Mouse (Mus musculus) CD4-positive helper T cell, adult 2 months (primary cell): ENCODE results near the gene Ncl.

ENCODE experiments used
- DNase-seq: peaks from one replicate; pipeline ENCODE4 v3.0.0-alpha.2; 2012; ENCODE audit warnings: low read depth, missing footprints, low spot score

The Ncl gene

DNA sequence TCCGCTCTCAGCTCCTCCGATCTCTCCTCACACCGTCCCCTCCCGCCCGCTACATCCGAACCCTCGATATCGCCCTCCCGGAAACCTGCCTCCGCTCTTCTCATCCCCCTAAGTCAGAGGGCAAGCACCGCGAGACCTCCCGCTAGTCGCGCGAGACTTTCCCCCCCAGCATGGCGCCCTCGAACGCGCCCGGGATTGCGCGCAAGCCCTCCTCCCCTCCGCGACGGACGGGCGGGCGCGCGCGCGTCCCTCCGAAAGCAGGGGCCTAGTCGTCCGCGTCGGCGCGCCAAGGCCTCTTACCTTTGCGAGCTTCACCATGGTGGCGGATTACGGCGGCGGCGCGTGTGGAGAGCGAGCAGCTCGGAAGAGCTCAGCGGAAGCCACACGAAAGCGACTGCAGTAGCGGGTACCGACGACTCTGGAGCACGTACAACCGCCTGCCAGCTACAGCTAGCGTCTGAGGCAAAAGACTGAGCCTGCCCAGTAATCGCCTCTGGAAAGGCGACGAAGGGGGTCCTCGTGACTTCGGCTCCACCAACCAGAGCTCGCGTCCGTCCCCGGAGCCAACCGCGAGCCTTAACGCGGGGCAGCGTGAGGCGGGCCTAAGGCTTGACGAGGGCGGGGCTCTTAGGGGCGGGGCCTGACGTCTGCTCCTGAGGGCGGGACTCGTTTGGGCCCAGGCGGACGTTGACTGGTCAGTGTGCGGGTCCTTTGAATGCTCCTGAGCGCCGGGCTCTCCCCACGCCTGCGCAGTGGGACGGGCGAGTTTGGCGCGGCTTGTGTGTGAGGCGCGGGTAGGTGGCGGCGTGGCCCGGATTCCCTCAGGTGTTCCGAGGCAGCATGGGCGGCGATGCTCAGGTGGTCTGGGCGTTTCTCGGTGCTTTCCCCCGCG is at the start of gene Ncl:
Gene Ncl (minus strand): TSS at position 495 of the 892 bp plus-strand sequence.
- peak; percentile 98 for DNase-seq

DNA sequence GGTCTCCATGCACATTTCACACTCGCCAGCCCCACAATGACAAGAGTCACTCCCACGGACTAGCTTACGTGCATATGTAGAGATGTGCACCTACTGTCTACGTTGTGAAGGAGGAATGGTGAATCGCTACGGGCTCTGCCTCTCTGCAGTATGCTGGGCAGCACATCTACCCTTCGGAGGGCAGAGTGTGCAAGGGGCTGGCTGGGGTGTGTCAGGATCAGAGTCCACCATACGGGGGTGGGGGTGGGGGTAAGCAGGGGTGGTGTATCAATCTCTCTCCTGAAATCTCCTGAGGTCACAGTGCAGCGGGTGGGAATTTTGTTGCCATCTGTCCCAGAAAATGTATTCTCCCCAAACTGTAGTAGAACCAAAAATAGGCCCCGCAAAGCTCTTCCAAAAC is 49.3 kb upstream of the Ncl start:
- DNase-seq = no peak

DNA sequence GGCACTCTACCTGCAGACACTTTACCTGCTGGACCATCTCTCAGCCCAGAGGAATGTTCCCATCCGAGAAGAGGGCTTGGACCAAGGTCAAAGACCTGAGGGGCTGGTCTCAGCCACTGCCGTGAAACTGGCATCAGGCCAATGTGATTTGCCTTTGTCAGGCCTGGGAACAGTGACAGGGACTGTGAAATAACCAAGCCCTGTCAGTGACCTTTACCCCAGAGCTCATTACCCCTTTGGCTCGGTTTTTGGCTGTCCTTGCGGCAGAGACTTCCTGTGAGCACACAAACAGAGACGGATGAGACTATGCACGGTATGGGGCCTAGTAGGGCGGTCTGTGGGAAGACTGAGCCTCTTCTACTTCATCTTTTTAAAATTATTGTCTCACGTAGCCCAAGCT is 47.7 kb upstream of the Ncl start:
- peak; percentile 40 for DNase-seq

DNA sequence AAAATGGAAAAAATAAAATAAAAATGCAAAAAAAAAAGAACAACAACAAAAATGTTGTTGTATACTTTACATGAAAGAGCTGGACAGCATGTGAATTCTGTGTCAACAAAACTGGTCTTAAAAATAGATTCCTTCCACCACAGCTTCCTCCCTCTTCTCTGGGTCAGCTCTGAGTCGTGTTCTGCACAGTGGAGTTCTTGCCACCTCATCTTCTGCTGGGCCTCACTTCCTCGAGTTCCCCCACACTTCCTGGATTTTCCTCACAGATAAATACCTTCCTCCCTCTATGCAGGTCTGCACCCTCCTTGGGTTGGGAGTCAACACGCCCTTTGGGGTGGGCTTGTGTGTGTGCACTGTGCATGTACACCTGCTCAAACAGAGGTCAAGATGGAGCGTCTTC is 47.1 kb upstream of the Ncl start:
- no peak for DNase-seq

DNA sequence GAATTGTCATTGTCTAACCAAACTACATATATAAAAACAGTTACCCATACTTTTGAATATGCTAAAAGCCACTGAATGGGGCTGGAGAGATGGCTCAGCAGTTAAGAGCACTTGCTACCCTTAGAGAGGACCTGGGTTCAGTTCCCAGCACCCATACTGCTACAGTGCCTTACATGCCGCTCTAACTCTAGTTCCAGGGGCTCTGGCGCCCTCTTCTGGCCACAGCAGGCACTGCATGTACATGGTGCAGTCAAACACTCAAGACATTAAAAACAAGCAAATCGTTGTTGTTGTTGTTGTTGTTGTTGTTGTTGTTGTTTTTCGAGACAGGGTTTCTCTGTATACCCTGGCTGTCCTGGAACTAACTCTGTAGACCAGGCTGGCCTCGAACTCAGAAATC is 45.6 kb upstream of the Ncl start:
- peak; percentile 52 for DNase-seq

DNA sequence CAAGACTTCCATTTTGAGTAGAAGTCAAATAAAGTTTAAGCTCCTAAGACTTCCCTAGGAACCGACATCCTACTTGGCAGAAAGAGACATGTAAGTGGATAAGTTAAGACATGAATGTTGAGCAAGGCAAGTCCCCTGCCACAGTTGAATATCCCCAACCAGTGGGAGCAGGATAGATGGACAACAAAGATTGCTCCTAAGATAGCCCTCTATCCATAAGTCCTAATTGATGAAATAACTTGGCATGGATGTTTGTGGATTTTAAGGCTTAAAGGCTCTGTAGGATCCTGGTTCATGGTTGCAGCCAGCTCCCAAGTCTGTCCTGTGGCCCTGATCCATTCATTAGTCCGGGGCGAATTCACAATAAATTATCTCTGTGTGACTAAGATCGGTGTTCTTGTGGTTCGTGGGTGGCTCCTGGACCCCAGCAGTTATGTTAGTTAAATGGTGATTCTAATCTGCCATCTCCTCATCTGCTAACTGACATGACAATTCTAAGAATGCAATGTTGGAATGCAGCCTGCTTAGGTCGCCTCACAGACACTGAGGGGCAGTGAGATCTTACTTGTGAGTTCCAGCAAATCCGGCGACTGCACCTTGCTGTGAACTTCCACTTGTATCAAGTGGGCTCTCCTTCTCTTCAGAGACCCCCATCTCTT is 41.0 kb upstream of the Ncl start:
- DNase-seq = no peak

DNA sequence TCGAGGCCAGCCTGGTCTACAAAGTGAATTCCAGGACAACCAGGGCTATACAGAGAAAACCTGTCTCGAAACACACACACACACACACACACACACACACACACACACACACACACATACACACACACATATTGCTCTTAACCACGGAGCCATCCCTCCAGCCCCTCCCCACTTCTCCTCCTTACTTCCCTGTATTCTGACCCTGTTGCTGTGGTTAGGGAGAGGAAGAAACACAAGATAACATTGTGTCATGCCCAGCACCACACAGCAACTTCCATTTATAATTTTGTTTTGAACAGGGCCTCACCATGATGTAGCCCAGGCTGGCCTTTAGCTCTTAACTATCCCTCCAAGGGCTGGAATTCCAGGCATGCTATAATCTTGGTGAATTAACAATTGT is 40.1 kb upstream of the Ncl start:
- DNase-seq = no peak

DNA sequence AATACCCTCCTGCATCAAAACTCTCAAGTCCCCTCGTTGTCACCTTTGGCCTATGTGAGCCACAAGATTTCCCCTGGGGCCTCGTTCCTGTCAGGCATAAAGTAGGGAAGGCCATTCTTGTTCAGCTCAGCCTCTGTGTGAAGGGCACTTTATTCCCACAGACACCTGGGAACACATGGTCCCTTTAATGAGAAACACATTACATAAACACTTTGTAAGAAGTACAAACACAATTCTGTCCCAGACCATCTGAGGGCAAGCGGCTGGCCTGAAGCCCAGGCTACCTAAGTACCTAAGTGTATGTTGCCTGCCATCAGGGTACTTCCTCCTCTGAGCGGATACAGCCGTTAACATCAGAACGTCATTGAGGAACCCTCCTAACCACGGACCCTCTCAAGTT is 39.0 kb upstream of the Ncl start:
- DNase-seq = no peak

DNA sequence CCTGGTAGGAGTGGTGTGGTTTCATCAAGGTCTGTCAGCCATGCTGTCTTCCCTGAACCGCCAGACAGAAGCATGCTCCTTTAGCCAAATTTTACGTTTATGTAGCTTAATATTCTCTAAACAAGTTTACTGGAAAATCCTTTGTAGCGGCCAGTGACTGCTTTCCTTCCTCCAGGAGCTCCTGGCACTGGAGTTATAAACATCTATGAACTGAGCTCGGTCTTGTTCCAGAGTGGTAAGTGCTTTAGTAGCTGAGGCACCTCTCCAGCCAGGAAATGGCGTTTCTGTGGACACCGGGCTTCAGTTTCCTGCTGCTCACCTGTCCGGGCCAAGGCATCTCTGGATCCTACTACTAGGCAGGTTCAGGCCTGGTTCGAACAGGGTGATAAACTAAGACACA is 38.4 kb upstream of the Ncl start:
- DNase-seq = no peak

DNA sequence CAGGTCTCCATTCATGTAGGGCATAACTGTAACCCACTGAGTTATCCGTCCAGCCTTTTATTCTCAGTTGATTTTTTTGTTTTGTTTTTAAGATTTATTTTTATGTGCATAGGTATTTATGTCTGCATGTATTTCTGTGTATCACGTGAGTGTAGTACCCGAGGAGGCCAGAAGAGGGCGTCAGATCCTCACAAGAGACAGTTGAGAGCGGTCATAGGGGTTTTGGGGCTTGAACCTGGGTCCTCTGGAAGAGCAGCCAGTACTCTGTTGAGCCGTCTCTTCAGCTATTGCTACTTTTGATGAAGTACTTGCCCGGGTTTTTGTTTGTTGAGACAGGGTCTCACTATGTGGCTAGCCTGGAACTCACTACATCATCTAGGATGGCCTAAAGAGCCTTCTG is 36.7 kb upstream of the Ncl start:
- no peak for DNase-seq

DNA sequence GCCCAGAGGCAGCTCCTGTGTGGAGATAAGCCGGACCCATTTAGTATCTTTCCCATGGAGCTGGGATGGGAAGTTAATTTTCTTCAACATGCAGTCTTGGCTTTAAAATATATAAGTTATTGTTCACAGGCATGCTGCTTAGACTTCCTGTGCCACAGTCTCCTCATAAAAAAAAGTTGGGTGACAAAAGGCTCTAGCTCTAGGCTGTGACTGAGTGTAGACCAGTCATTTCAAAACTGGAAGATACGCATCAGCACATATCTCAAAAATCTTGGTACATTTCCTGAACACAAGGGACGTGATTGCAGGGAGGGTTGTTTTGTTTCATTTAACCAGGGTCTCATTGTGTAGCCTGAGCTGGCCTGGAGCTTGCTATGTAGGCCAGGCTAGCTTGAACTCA is 35.0 kb upstream of the Ncl start:
- DNase-seq = peak; percentile 86

DNA sequence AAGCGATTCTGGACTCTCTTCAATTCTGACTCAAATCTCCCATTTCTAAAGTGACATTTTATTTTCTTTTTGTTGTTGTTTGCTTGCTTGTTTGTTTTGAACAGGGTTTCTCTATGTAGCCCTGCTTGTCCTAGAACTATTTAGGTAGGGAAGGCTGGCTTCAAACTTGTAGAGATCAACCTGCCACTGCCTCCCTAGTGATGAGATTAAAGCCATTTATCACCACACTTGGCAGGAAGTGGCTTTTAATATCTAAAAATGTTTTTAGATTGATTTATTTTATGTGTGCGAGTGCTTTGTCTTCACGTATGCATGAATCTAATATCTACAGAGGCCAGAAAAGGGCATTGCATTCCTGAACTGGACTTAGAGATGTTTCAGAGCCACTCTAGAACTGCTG is 34.0 kb upstream of the Ncl start:
- DNase-seq = peak; percentile 33

DNA sequence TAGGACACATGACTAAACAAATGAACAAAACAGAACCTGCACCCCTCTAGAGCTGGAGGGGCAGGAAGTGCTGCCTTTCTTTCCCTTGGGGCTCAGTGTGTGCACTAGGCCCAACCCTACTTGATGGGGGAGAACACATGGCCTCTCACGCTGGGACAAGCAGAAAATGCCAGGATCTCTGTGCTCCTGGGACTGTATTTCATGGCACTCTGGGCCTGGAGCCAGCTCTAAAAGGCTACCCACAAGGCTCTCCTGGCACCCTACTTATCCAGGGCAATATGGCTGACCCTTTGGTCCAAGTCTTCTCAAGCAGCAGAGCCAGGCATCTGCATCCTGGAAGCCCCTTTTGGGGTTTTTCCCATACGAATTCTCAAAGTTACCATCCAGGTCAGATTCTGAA is 32.2 kb upstream of the Ncl start:
- no peak for DNase-seq

DNA sequence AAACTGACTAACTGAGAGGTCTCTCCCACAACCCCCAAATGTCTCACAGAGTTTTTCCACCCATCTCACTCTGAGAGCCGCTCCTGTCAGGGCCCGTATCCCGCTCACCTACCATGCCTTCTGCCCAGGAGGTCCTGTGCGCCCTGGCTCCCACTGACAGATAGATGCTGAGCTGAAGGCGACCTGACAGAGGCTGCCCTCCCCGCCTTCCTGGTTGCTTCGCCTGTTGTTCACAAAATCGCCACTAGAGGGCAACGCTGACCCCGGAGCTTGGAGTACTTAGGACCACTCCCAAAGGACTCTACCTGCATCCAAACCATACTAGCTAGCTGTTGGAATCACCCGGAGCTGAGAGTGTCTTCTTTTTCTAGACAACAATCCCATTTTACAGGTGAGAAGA is 30.0 kb upstream of the Ncl start:
- peak; percentile 71 for DNase-seq

DNA sequence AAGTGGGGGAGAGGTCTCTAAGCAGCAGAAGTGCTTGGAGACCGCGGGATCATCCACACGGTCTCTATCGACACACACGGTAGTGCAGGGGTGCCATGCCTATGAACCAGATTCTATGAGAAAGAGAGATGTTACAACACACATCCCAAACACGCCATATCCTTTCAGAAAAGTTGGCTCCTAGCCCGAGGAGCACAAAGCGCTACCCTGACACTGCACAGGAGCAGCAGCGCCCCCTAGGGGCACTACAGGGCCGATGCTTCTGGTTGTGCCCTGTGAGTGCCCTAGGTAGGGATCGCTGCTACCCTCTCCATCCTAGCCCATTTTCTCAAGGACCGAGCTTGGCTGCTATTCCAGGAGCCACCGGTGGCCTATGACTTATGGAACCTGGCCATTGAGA is 21.8 kb upstream of the Ncl start:
- peak; percentile 74 for DNase-seq

DNA sequence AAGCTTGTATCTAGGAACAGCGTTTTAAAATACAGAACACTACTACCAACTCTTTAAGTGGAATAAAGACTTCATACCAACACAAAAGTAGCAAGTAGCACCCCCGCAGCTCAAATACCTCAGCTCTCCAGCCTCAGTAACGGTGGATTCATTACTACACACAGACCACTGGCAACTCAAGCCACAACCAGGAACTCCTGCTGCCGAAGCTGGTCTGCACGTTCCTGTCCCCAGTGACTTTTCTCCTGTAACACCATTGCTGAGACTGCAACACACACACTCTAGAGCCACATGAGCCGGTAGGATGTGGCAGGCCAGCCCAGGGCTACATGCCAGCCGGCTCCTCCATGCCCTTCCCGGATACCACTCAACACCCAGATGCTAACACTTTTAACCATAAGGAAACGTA is 20.0 kb upstream of the Ncl start:
- DNase-seq = no peak

DNA sequence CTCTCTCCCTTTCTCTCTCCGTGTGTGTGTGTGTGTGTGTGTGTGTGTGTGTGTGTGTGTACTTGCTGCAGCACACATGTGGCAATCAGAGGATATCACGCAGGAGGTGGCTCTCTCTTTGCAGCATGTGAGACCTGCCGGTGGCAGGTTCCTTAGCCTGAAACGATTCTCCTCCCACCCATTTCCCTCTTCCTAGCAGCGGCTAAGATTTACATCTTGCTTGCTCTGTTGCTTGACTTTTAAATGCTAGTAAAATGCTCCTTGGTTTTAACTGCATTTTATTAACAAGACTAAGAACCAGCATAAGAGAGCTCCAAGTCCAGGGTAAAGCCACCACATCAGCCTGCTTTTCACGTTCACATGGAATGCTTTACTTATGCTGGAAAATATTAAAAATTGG is 19.5 kb upstream of the Ncl start:
- DNase-seq = no peak

DNA sequence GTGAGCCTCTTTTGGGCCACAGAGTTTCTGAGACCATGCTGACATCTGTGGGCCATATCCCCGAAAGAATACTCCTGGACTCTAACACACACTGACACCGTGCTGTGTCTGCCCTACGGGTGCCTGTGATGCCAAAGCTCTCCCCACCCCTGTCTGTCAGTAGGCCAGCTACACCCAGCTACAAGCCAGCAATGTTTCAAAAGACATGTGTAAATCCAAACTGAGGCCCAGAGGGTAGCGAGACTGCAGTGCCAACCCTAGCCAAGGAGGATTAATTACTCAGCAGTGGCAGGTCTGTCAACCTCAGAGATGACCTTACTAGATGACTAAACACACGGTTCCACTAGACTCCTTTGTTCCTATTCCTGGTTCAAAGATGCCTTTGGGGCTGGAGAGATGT is 17.2 kb upstream of the Ncl start:
- DNase-seq = no peak

DNA sequence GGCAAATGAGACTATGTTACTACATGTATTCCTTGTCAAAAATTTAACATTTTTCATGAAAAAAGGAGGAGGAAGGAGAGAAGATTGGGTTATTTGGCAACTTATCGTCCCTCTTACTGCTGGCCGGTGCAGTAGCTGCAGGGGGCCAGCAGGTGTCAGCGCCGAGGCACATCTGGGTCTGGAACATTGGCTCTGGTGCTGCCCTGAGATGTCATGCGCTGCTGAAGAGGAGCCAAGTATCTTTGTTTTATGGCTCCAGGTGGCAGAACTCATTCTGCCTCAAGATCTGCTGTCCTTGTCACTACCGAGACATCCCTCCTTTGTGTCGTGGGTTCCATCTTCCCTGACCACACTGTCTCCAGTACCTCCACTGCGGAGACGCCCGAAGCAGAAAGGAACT is 12.8 kb upstream of the Ncl start:
- peak; percentile 68 for DNase-seq

DNA sequence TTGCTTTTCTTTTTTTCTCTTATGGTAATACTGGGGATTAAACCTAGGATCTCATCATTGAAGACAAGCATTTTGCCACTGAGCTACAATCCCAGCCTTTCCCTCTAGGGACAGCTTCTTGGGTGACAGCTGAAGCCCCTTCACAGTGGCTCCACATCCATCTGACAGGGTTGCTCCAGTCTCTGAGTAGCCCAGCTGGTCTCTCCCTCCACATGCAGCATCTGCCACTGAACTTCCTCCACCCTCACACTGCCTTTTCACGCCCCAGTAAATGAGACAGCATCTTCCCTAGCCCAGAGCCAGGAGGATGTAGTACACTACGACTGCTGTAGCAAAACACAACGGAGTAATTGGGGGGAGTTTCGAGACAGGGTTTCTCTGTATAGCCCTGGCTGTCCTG is 8.9 kb upstream of the Ncl start:
- no peak for DNase-seq

DNA sequence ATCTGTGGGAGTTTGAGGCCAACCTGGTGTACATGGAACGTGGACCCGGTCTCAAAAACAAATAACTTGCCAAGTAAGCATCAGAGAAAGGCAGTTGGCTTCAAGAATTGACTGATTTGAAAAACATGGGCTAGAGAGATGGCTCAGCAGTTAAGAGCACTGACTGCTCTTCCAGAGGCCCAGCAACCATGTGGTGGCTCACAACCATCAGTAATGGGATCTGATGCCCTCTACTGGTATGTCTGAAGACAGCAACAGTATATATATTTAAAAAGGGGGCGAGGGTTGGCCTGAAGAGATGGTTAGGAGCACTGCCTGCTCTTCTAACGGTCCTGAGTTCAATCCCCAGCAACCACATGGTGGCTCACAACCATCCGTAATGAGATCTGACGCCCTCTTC is 4.5 kb upstream of the Ncl start:
- peak; percentile 68 for DNase-seq

DNA sequence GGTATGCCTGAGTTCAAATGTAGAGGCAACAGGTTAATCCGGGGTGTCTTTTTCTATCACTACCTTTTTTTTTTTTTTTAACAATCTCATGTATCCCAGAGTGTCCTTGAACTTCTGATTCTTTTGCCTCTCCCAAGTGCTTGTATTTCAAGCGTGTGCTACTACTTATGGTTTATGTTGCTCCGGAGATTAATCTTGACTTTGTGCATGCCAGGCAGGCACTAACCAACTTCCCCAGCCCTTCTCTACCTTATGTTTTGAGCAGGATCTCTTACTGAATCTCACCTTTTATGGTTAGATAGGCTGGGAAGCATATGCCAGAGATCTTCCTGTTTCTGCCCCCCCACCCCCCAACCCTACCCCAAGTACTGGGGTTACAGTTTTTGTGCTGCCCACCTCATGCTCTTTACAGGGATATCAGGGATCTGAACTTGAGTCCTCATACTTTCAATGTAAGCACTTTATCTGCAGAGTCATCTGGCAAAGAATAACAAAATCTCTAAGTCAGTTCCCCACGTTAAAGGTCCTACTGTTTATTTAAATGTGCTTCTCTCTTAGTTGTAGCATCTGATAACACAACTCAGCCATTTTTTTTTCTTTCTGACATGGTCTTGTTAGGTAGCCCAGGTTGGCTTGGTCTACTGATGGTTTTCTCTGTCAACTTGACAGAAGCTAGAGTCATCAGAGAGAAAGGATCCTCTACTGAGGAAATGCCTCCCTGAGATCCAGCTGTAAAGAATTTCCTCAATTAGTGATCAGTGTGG is 2.8 kb upstream of the Ncl start:
- no peak for DNase-seq

DNA sequence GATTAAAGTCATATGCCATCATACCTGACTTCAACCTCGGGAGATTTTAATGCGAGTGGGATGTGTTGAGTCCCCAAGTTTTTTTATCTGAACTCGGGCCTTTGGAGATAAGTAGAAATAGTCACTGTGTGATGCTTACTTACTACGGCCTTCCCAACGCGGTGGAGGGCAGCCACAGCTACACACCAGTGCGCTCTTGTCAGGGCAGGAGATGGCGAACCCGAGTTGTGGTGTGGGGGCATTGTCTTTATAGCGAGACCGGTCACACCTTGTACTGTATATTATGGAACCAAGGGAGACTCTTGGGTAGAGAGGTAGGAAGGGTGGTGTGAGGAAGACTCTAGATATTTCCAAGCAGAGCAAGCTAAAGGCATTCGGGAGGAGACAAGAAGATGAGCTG is 1.2 kb upstream of the Ncl start:
- DNase-seq = no peak
